Mouse (Mus musculus) stomach, embryonic 14.5 days (tissue): ENCODE results near the gene Tspan3. TPM values are rescaled to one million over a fixed set of nuclear protein-coding genes. Genes with fewer than 3 reads are reported as not detected.
A peak's percentile ranks its signal among the peaks of the same experiment; 100 is the strongest.

Source experiments
- ATAC-seq: fragments of 200-750 bp; cut with Nextera tagmentation; 2 replicates; pipeline ENCODE4 v1.8.0; 2017; ENCODE audit warnings: low read depth, moderate TSS enrichment; ENCODE audit not compliant: insufficient number of reproducible peaks, insufficient read depth, low FRiP score
- H3K27ac ChIP-seq: fragments of 300-500 bp; sonication (generic); 2 replicates; pipeline ENCODE4 v1.5.1; 2014; ENCODE audit warnings: mild to moderate bottlenecking, low read length, moderate library complexity, mixed read lengths
- H3K27me3 ChIP-seq: fragments of 300-500 bp; sonication (generic); 2 replicates; pipeline ENCODE4 v1.6.1; 2014; ENCODE audit warnings: low read length, control low read depth, mixed read lengths; ENCODE audit not compliant: control insufficient read depth, insufficient read depth
- H3K36me3 ChIP-seq: fragments of 300-500 bp; sonication (generic); 2 replicates; pipeline ENCODE4 v1.6.1; 2014; ENCODE audit warnings: mild to moderate bottlenecking, control low read depth, low read length, moderate library complexity, mixed read lengths; ENCODE audit not compliant: control insufficient read depth, insufficient read depth
- H3K4me1 ChIP-seq: fragments of 300-500 bp; sonication (generic); 2 replicates; pipeline ENCODE4 v1.6.1; 2014; ENCODE audit warnings: low read length, control low read depth, mixed read lengths; ENCODE audit not compliant: control insufficient read depth, insufficient read depth
- H3K4me2 ChIP-seq: fragments of 300-500 bp; sonication (generic); replicated peaks from 2 replicates; pipeline ENCODE4 v1.6.1; 2014; ENCODE audit warnings: low read depth, low read length, control low read depth
- H3K4me3 ChIP-seq: fragments of 300-500 bp; sonication (generic); 2 replicates; pipeline ENCODE4 v1.5.1; 2014; ENCODE audit warnings: low read depth, low read length, control low read depth
- H3K9ac ChIP-seq: fragments of 300-500 bp; sonication (generic); replicated peaks from 2 replicates; pipeline ENCODE4 v1.6.1; 2014; ENCODE audit warnings: low read depth, mild to moderate bottlenecking, control low read depth, low read length, moderate library complexity, mixed read lengths
- H3K9me3 ChIP-seq: fragments of 300-500 bp; sonication (generic); 2 replicates; pipeline ENCODE4 v1.6.1; 2016; ENCODE audit warnings: low read depth, low read length, control low read depth; ENCODE audit not compliant: control insufficient read depth
- WGBS: fragments of 180-500 bp; shearing (Covaris S2); extraction: QIAGEN DNeasy Blood & Tissue Kit; methylation state at CpG from one replicate; pipeline ENCODE4 v1.1.7; 2014; 5-methylcytosine and 5-hydroxymethylcytosine counted together
- polyA plus RNA-seq: library from polyadenylated mRNA; unstranded; fragments of >200 nt; fragmentation: Nextera tagmentation; extraction: Ambion mirVana; gene quantifications from 2 replicates; pipeline ENCODE4 v1.2.1, GENCODE M21; 2014

The Tspan3 gene
- polyA plus RNA-seq, 1 experiment from 2014 or later: 499 TPM

GRCm38 (mm10) chr9:56167690-56168089 lies 2.4 kb upstream of the Tspan3 start:
- WGBS: 68% methylated on average over 6 of the region's 6 CpGs
- no peak for ATAC-seq
- Histone ChIP-seq H3K9me3 (no peaks in the 10 kb centered on the region), H3K4me2 (no peak overlapping the region), H3K27ac (no peak overlapping the region), H3K9ac (no peak overlapping the region), H3K4me3 (no peak overlapping the region), H3K4me1 (0 out of 2 replicates have a peak, but pooled peaks cover 5% of the 10 kb centered on the region), H3K36me3 (no peaks in the 10 kb centered on the region), H3K27me3 (no peaks in the 10 kb centered on the region)

GRCm38 (mm10) chr9:56166161-56166560 lies 884 bp upstream of the Tspan3 start:
- no peaks in the 10 kb centered on the region for H3K9me3 ChIP-seq
- no peaks in the 10 kb centered on the region for H3K36me3 ChIP-seq
- H3K4me1 ChIP-seq: 0 out of 2 replicates have a peak, but pooled peaks cover 5% of the 10 kb centered on the region
- H3K4me2 ChIP-seq: no peak overlapping the region
- ATAC-seq: no peak
- WGBS: 43% methylated on average over 5 of the region's 5 CpGs
- H3K4me3 ChIP-seq: no peak overlapping the region
- H3K9ac ChIP-seq: no peak overlapping the region
- H3K27ac ChIP-seq: no peak overlapping the region
- H3K27me3 ChIP-seq: no peaks in the 10 kb centered on the region

- ATAC-seq: peak; percentile 95
- Histone ChIP-seq H3K4me2 (peak overlapping the region; percentile 67), H3K9me3 (no peaks in the 10 kb centered on the region), H3K4me3 (peak overlapping the region; percentile 96), H3K27ac (peak overlapping the region; percentile 94), H3K36me3 (no peaks in the 10 kb centered on the region), H3K4me1 (peaks cover 20% of the 10 kb centered on the region; the same call in 1 of the 2 replicates), H3K9ac (peak overlapping the region; percentile 99), H3K27me3 (no peaks in the 10 kb centered on the region)
- under 1% methylated on average over 81 of the region's 82 CpGs for WGBS
Observed at GRCm38 (mm10) chr9:56160341-56161141, 4.7 kb downstream of the Tspan3 start.

- no peak for ATAC-seq
- Histone ChIP-seq H3K9me3 (no peaks in the 10 kb centered on the region), H3K9ac (peak overlapping the region; percentile 99), H3K4me1 (peaks cover 20% of the 10 kb centered on the region; the same call in 1 of the 2 replicates), H3K4me3 (peak overlapping the region; percentile 96), H3K4me2 (peak overlapping the region; percentile 67), H3K36me3 (no peaks in the 10 kb centered on the region), H3K27ac (no peak overlapping the region), H3K27me3 (no peaks in the 10 kb centered on the region)
- 18% methylated on average over 2 of the region's 2 CpGs for WGBS
Observed at GRCm38 (mm10) chr9:56159456-56159855, 5.8 kb downstream of the Tspan3 start.

GRCm38 (mm10) chr9:56158077-56158476 lies 7.2 kb downstream of the Tspan3 start:
- Histone ChIP-seq H3K27me3 (no peaks in the 10 kb centered on the region), H3K27ac (no peak overlapping the region), H3K9me3 (no peaks in the 10 kb centered on the region), H3K4me1 (peaks cover 24% of the 10 kb centered on the region; the same call in 1 of the 2 replicates), H3K4me3 (no peak overlapping the region), H3K36me3 (no peaks in the 10 kb centered on the region), H3K9ac (no peak overlapping the region), H3K4me2 (no peak overlapping the region)
- 52% methylated on average over 2 of the region's 2 CpGs for WGBS
- no peak for ATAC-seq

GRCm38 (mm10) chr9:56154572-56154971 lies 10.7 kb downstream of the Tspan3 start:
- Histone ChIP-seq H3K27ac (no peak overlapping the region), H3K9ac (no peak overlapping the region), H3K27me3 (no peaks in the 10 kb centered on the region), H3K9me3 (no peaks in the 10 kb centered on the region), H3K4me3 (no peak overlapping the region), H3K36me3 (0 out of 2 replicates have a peak, but pooled peaks cover 3% of the 10 kb centered on the region), H3K4me1 (peaks cover 25% of the 10 kb centered on the region; the same call in 1 of the 2 replicates), H3K4me2 (no peak overlapping the region)
- WGBS: 88% methylated on average over 5 of the region's 5 CpGs
- no peak for ATAC-seq

GRCm38 (mm10) chr9:56152482-56153007 lies 12.7 kb downstream of the Tspan3 start:
- H3K27ac ChIP-seq: peak overlapping the region; percentile 39; the same call in 1 of the 2 replicates
- no peak overlapping the region for H3K4me2 ChIP-seq
- 62% methylated on average over 4 of the region's 4 CpGs for WGBS
- no peak overlapping the region for H3K4me3 ChIP-seq
- ATAC-seq: no peak
- no peak overlapping the region for H3K9ac ChIP-seq
- H3K9me3 ChIP-seq: no peaks in the 10 kb centered on the region
- no peaks in the 10 kb centered on the region for H3K27me3 ChIP-seq
- H3K4me1 ChIP-seq: 0 out of 2 replicates have a peak, but pooled peaks cover 12% of the 10 kb centered on the region
- 0 out of 2 replicates have a peak, but pooled peaks cover 3% of the 10 kb centered on the region for H3K36me3 ChIP-seq

- no peaks in the 10 kb centered on the region for H3K9me3 ChIP-seq
- H3K36me3 ChIP-seq: peaks cover 7% of the 10 kb centered on the region; the same call in 1 of the 2 replicates
- no peak overlapping the region for H3K9ac ChIP-seq
- no peak overlapping the region for H3K4me3 ChIP-seq
- 0 out of 2 replicates have a peak, but pooled peaks cover 12% of the 10 kb centered on the region for H3K4me1 ChIP-seq
- WGBS: 34% methylated on average over 7 of the region's 7 CpGs
- no peak overlapping the region for H3K4me2 ChIP-seq
- no peaks in the 10 kb centered on the region for H3K27me3 ChIP-seq
- H3K27ac ChIP-seq: peak overlapping the region; percentile 44; the same call in 1 of the 2 replicates
- no peak for ATAC-seq
Observed at GRCm38 (mm10) chr9:56151745-56152481, 13.4 kb downstream of the Tspan3 start.
